ENCODE assay signal across 9 mouse cellular contexts in the genomic region with DNA sequence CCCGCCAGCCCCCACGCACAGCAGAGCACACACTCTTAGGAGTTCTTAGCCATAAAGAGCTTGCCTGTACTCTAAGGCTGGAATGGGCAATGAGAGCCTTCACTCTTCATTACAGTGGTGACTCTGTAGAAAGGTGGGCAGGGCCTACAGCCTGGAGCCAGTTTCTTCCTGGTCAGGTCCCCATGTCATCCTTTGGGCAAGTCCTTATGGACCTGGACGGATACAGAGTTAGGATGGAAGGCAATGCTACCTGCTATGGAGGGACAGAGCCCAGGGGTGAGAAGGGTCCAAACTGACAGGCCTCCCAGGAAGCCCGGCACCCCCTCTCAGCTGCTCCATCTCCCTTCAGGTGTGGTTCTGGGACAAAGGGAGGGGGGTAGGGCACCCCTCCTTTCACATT. TPM values are rescaled to one million over a fixed set of nuclear protein-coding genes. Genes with fewer than 3 reads are reported as not detected.
DNase-seq lines count a peak whose midpoint lies in the region; ATAC-seq and TF ChIP-seq lines count a peak whose summit lies in the region.
"Had no signal": no experiment of that assay in that cellular context is flagged by ENCODE, and none has a peak within 500 bp of the region (broad histone marks: within the 10 kb centered on the region; RNA-seq: fewer than 3 reads in every experiment).

No protein-coding gene starts in this region.

- WGBS in forebrain, embryonic 10.5 days = 78% methylated on average over 4 of the region's 4 CpGs
- WGBS in forebrain, postnatal 0 days = 79% methylated on average over 4 of the region's 4 CpGs
- WGBS in liver, postnatal 0 days (ENCODE audit: insufficient replicate concordance) = 58% methylated on average over 4 of the region's 4 CpGs
- 63% methylated on average over 4 of the region's 4 CpGs for WGBS in liver, embryonic 11.5 days
- WGBS in hindbrain, embryonic 11.5 days = 77% methylated on average over 4 of the region's 4 CpGs
- WGBS in neural tube, embryonic 12.5 days = 74% methylated on average over 4 of the region's 4 CpGs

- peaks cover 13% of the 10 kb centered on the region; the same call in 1 of the 2 replicates for H3K36me3 ChIP-seq in forebrain, embryonic 10.5 days (replicated peaks)
- no peaks in the 10 kb centered on the region for H3K36me3 ChIP-seq in forebrain, postnatal 0 days (ENCODE audit: insufficient read depth)
- H3K36me3 ChIP-seq in liver, postnatal 0 days (replicated peaks; ENCODE audit: insufficient read depth, low read length) = no peaks in the 10 kb centered on the region
- H3K36me3 ChIP-seq in liver, embryonic 11.5 days (ENCODE audit: control insufficient read depth, insufficient read depth, low read length) = no peaks in the 10 kb centered on the region
- H3K36me3 ChIP-seq in hindbrain, embryonic 11.5 days (ENCODE audit: control insufficient read depth, insufficient read depth, low read length) = no peaks in the 10 kb centered on the region
- H3K36me3 ChIP-seq in neural tube, embryonic 12.5 days = no peaks in the 10 kb centered on the region

- no peak for DNase-seq in forebrain, embryonic 10.5 days (ENCODE audit: extremely low spot score, low spot score)
- no peak for DNase-seq in forebrain, postnatal 0 days
- no peak for DNase-seq in liver, postnatal 0 days
- DNase-seq in liver, embryonic 11.5 days (ENCODE audit: low spot score) = no peak
- DNase-seq in hindbrain, embryonic 11.5 days (ENCODE audit: low spot score) = no peak
- DNase-seq in gastrocnemius, postnatal 10 days = no peak
- DNase-seq in left cerebral cortex, adult 8-10 months (ENCODE audit: low spot score in 2 of 2) = no peak

- no peak overlapping the region for H3K4me2 ChIP-seq in forebrain, postnatal 0 days (ENCODE audit: low read depth)
- no peak overlapping the region for H3K4me2 ChIP-seq in liver, postnatal 0 days (ENCODE audit: low read depth, low read length)
- no peak overlapping the region for H3K4me2 ChIP-seq in liver, embryonic 11.5 days
- H3K4me2 ChIP-seq in hindbrain, embryonic 11.5 days (replicated peaks; ENCODE audit: low read depth, low read length) = no peak overlapping the region; the same call in 1 of the 2 replicates
- peak overlapping the region; percentile 27 for H3K4me2 ChIP-seq in neural tube, embryonic 12.5 days (replicated peaks)

- H3K27ac ChIP-seq in forebrain, embryonic 10.5 days = peak overlapping the region; percentile 91
- H3K27ac ChIP-seq in forebrain, postnatal 0 days (ENCODE audit: low read depth, low read length) = no peak overlapping the region
- 0 out of 2 replicates have a peak overlapping the region, but pooled peaks have one; percentile 29 for H3K27ac ChIP-seq in liver, postnatal 0 days (ENCODE audit: low read depth)
- no peak overlapping the region for H3K27ac ChIP-seq in liver, embryonic 11.5 days (ENCODE audit: low read depth, low read length)
- peak overlapping the region; percentile 69 for H3K27ac ChIP-seq in hindbrain, embryonic 11.5 days (ENCODE audit: low read depth, low read length)
- peak overlapping the region; percentile 59; the same call in 1 of the 2 replicates for H3K27ac ChIP-seq in neural tube, embryonic 12.5 days

- H3K4me3 ChIP-seq in forebrain, embryonic 10.5 days = no peak overlapping the region
- no peak overlapping the region for H3K4me3 ChIP-seq in forebrain, postnatal 0 days (ENCODE audit: low read depth, low read length)
- H3K4me3 ChIP-seq in liver, postnatal 0 days (ENCODE audit: low read depth, low read length) = no peak overlapping the region
- no peak overlapping the region for H3K4me3 ChIP-seq in liver, embryonic 11.5 days (ENCODE audit: low read depth, low read length)
- no peak overlapping the region for H3K4me3 ChIP-seq in hindbrain, embryonic 11.5 days (ENCODE audit: low read depth, low read length)
- H3K4me3 ChIP-seq in neural tube, embryonic 12.5 days = no peak overlapping the region

- peaks cover 93% of the 10 kb centered on the region for H3K4me1 ChIP-seq in forebrain, embryonic 10.5 days
- H3K4me1 ChIP-seq in forebrain, postnatal 0 days (ENCODE audit: insufficient read depth) = peaks cover 17% of the 10 kb centered on the region; the same call in 1 of the 2 replicates
- peaks cover 57% of the 10 kb centered on the region for H3K4me1 ChIP-seq in liver, postnatal 0 days (ENCODE audit: insufficient read depth)
- H3K4me1 ChIP-seq in liver, embryonic 11.5 days (replicated peaks; ENCODE audit: control insufficient read depth, insufficient read depth, low read length) = peaks cover 55% of the 10 kb centered on the region
- H3K4me1 ChIP-seq in hindbrain, embryonic 11.5 days (replicated peaks; ENCODE audit: control insufficient read depth, insufficient read depth, low read length) = peaks cover 60% of the 10 kb centered on the region
- peaks cover 94% of the 10 kb centered on the region for H3K4me1 ChIP-seq in neural tube, embryonic 12.5 days

- TF ChIP-seq CTCF in forebrain, postnatal 0 days (IDR thresholded peaks at IDR 0.05; ENCODE audit: low read depth) = no peak
- TF ChIP-seq CTCF in liver, postnatal 0 days (IDR thresholded peaks at IDR 0.05; ENCODE audit: low read depth) = no peak

- no peak overlapping the region for H3K9ac ChIP-seq in forebrain, postnatal 0 days
- H3K9ac ChIP-seq in liver, postnatal 0 days (replicated peaks) = 0 out of 2 replicates have a peak overlapping the region, but pooled peaks have one; percentile 11
- H3K9ac ChIP-seq in liver, embryonic 11.5 days (ENCODE audit: low read depth, low read length) = no peak overlapping the region
- 0 out of 2 replicates have a peak overlapping the region, but pooled peaks have one; percentile 23 for H3K9ac ChIP-seq in hindbrain, embryonic 11.5 days (ENCODE audit: low read depth, low read length)
- no peak overlapping the region for H3K9ac ChIP-seq in neural tube, embryonic 12.5 days

- TF ChIP-seq EP300 in liver, postnatal 0 days (IDR thresholded peaks at IDR 0.05; ENCODE audit: low read depth) = no peak

- no peak for ATAC-seq in forebrain, postnatal 0 days
- no peak for ATAC-seq in liver, postnatal 0 days
- ATAC-seq in liver, embryonic 11.5 days (replicated peaks; ENCODE audit: low FRiP score) = no peak
- no peak for ATAC-seq in hindbrain, embryonic 11.5 days (ENCODE audit: low FRiP score)
- no peak for ATAC-seq in neural tube, embryonic 12.5 days (ENCODE audit: low FRiP score, low read depth)
- ATAC-seq: activated CD4-positive, CD25-positive, alpha-beta regulatory T cell, adult 4 months had no signal

- H3K27me3 ChIP-seq in forebrain, embryonic 10.5 days (ENCODE audit: poor library complexity, severe bottlenecking) = no peaks in the 10 kb centered on the region
- H3K27me3 ChIP-seq in forebrain, postnatal 0 days (ENCODE audit: insufficient read depth, low read length) = no peaks in the 10 kb centered on the region
- peaks cover 20% of the 10 kb centered on the region for H3K27me3 ChIP-seq in liver, postnatal 0 days (ENCODE audit: insufficient read depth, low read length)
- peaks cover 21% of the 10 kb centered on the region for H3K27me3 ChIP-seq in liver, embryonic 11.5 days (replicated peaks; ENCODE audit: control insufficient read depth, insufficient read depth, low read length)
- H3K27me3 ChIP-seq in hindbrain, embryonic 11.5 days (ENCODE audit: control insufficient read depth, insufficient read depth, low read length) = no peaks in the 10 kb centered on the region
- no peaks in the 10 kb centered on the region for H3K27me3 ChIP-seq in neural tube, embryonic 12.5 days (replicated peaks)

- H3K9me3 ChIP-seq in forebrain, embryonic 10.5 days = no peaks in the 10 kb centered on the region
- H3K9me3 ChIP-seq in forebrain, postnatal 0 days (ENCODE audit: low read length) = no peaks in the 10 kb centered on the region
- no peaks in the 10 kb centered on the region for H3K9me3 ChIP-seq in liver, postnatal 0 days (ENCODE audit: low read length)
- H3K9me3 ChIP-seq in liver, embryonic 11.5 days (ENCODE audit: control insufficient read depth, low read length) = no peaks in the 10 kb centered on the region
- no peaks in the 10 kb centered on the region for H3K9me3 ChIP-seq in hindbrain, embryonic 11.5 days (ENCODE audit: control insufficient read depth, low read length)
- no peaks in the 10 kb centered on the region for H3K9me3 ChIP-seq in neural tube, embryonic 12.5 days

RNA-seq across cellular contexts. Expression of a gene that starts 7.8 kb away (rescaled TPM):
- polyA plus RNA-seq in forebrain, embryonic 10.5 days (2016; fragmentation: Nextera tagmentation; extraction: Ambion mirVana) = 46.6 and 49.9 TPM in 2 replicates
- total RNA-seq in forebrain, postnatal 0 days (2014; rRNA removed) = 53.4 and 60.3 TPM in 2 replicates
- polyA plus RNA-seq in forebrain, postnatal 0 days (2015; fragmentation: Nextera tagmentation; extraction: Ambion mirVana) = 43.4 and 47.0 TPM in 2 replicates
- polyA plus RNA-seq in liver, postnatal 0 days (2015; fragmentation: Nextera tagmentation; extraction: Ambion mirVana) = 9.9 and 11.6 TPM in 2 replicates
- 26.1 and 27.8 TPM in 2 replicates for polyA plus RNA-seq in liver, embryonic 11.5 days (2014; fragmentation: Nextera tagmentation; extraction: Ambion mirVana)
- polyA plus RNA-seq in hindbrain, embryonic 11.5 days (2014; fragmentation: Nextera tagmentation; extraction: Ambion mirVana) = 43.3 and 47.3 TPM in 2 replicates
- 55.9 and 61.5 TPM in 2 replicates for polyA plus RNA-seq in neural tube, embryonic 12.5 days (2016; fragmentation: Nextera tagmentation; extraction: Ambion mirVana)
- total RNA-seq in gastrocnemius, postnatal 10 days (2021) = 10 to 100 TPM; 22.3 to 27.1 TPM
- total RNA-seq in left cerebral cortex, adult 8-10 months (2022) = 10 to 100 TPM; 49.4 to 54.6 (median 53.5) TPM

RNA-seq across cellular contexts. Expression of a gene that starts 45.0 kb away (rescaled TPM):
- not detected in 2 replicates for polyA plus RNA-seq in forebrain, embryonic 10.5 days (2016; fragmentation: Nextera tagmentation; extraction: Ambion mirVana)
- total RNA-seq in forebrain, postnatal 0 days (2014; rRNA removed) = not detected in 2 replicates
- not detected in 2 replicates for polyA plus RNA-seq in forebrain, postnatal 0 days (2015; fragmentation: Nextera tagmentation; extraction: Ambion mirVana)
- polyA plus RNA-seq in liver, postnatal 0 days (2015; fragmentation: Nextera tagmentation; extraction: Ambion mirVana) = 0.13 and 38.9 TPM in 2 replicates
- polyA plus RNA-seq in liver, embryonic 11.5 days (2014; fragmentation: Nextera tagmentation; extraction: Ambion mirVana) = not detected in 2 replicates
- polyA plus RNA-seq in hindbrain, embryonic 11.5 days (2014; fragmentation: Nextera tagmentation; extraction: Ambion mirVana) = not detected in 2 replicates
- polyA plus RNA-seq in neural tube, embryonic 12.5 days (2016; fragmentation: Nextera tagmentation; extraction: Ambion mirVana) = not detected in 2 replicates
- not detected for total RNA-seq in gastrocnemius, postnatal 10 days (2021)
- total RNA-seq in left cerebral cortex, adult 8-10 months (2022) = not detected
- polyA plus RNA-seq: activated CD4-positive, CD25-positive, alpha-beta regulatory T cell, adult 4 months had no signal

Comparison
In these comparisons a context has a peak if more than half of its experiments do, and no peak if none do; other contexts are left out.
1. H3K27ac ChIP-seq: peak in forebrain, embryonic 10.5 days (single experiment), liver, postnatal 0 days (single experiment), hindbrain, embryonic 11.5 days (single experiment) and neural tube, embryonic 12.5 days (single experiment); none in forebrain, postnatal 0 days (single experiment) and liver, embryonic 11.5 days (single experiment).
2. H3K9ac ChIP-seq: peak in liver, postnatal 0 days (single experiment) and hindbrain, embryonic 11.5 days (single experiment); none in forebrain, postnatal 0 days (single experiment), liver, embryonic 11.5 days (single experiment) and neural tube, embryonic 12.5 days (single experiment).